Mouse (Mus musculus): ENCODE data around the gene Cbl.
A peak's percentile ranks its signal among the peaks of the same experiment; 100 is the strongest.

Cbl gene

GRCm38 (mm10) chr9:44233802-44234478, at the start of gene Cbl:
TSS of gene Cbl (minus strand) at chr9:44234049.
- DNase-seq (ENCODE audit: low spot score in 2 of 2), result peak; percentile 100

DNA sequence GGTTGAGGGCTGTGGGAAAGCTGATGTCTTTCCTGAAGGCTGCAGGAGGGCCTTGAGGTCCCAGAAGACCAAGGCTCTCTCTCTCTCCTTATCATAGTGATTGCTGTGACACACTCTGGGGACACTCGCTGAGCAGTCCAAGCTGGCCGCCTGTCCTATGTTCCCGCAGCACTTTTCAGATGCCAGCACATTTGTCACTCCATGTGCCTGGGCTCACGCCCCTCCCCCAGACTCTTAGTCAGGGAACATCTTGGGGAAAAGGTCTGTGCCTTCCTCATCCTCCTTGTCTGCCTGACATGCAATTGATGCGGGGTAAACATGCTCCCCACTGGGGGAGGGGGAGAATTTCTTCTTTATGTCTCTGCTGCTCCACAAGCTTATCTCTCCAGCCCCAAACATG, 49.3 kb upstream of the Cbl start:
- no peak for DNase-seq (ENCODE audit: low spot score in 2 of 2)

DNA sequence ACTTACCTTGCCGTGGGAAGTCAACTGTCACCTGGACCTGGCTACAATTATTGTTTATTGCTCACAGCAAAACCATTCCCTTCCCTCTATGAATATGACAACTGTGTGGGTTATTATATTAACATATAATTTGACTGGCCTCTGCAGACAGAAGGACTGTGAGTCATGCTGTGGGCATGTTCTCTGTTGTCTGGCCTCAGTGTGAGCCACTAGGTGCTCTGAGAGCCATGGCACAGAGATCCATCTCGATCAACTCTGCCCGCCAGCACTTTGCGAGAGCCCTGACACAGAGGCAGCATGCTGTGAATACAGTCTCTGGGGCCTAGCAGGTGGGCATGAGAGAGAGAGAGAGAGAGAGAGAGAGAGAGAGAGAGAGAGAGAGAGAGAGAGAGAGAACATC, 36.1 kb upstream of the Cbl start:
- no peak for DNase-seq (ENCODE audit: low spot score in 2 of 2)

- DNase-seq (ENCODE audit: low spot score in 2 of 2), result no peak
Observed at GRCm38 (mm10) chr9:44269077-44269476, 35.2 kb upstream of the Cbl start.

DNA sequence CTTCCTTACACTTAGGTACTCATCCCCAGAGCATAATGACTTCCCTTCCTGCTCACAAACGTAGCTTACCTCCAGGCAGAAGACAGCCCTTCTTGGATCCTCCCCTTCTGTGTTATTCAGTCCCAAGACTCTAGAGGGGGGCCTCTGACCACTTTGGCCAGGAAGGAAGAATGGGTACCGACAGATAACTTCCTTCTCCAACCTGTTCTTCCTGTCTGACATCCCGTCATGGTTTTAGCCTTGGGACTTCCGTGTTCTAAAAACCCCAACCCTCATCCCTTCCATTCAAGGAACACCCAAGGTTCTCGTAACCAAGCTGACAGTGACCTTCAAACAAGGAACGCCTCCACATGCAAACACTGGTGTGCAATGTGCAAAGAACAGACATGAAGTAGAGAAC, 34.6 kb upstream of the Cbl start, which contains the start of gene Nlrx1:
TSS of gene Nlrx1 (minus strand) at position 168 of the 400 bp plus-strand sequence.
- no peak for DNase-seq (ENCODE audit: low spot score in 2 of 2)

GRCm38 (mm10) chr9:44268027-44268360, 34.1 kb upstream of the Cbl start:
- peak; percentile 77 to 86 for DNase-seq (ENCODE audit: low spot score in 2 of 2)

GRCm38 (mm10) chr9:44267319-44268026, 33.6 kb upstream of the Cbl start:
- DNase-seq (ENCODE audit: low spot score in 2 of 2), result no peak

- no peak for DNase-seq (ENCODE audit: low spot score in 2 of 2)
Observed at GRCm38 (mm10) chr9:44266478-44267226, 32.8 kb upstream of the Cbl start.

DNA sequence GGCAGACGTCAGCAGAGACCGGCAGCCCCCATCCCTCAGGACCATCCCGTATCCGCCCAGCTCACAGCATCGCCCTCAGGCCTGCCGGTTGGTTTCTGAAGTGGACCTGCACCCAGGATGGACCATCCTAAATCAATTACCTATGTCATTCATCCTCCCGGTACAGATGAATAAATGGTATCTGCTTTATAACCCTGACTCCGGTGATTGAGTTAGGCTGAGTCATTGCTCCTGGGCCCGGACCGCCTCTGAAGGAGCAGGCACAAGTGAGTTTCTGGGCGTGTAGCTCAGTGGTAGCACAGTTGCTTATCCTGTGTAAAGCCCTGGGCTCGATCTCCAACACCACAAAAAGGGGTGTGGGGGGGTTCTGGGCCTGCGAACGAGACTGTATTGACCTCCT, 27.5 kb upstream of the Cbl start:
- no peak for DNase-seq (ENCODE audit: low spot score in 2 of 2)

DNA sequence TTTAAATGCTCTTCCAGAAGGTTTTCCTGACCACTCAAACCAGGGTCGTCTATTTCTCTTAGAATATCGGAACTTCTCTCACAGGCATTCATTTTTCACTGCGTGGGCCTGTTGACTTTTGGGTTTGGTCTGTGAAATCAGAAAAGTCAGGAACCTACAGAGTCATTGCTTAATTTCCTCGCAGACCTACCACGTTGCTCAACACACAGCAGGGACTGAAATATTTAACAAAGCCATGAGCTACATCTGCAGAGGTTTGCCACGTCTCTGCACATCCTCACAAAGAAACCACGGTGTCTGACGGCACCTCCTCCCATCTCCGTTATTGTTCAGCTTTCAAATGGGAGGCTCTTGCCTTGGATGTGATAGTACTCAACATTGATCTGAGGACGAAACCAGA, 25.2 kb upstream of the Cbl start:
- DNase-seq (ENCODE audit: low spot score in 2 of 2), result no peak

DNA sequence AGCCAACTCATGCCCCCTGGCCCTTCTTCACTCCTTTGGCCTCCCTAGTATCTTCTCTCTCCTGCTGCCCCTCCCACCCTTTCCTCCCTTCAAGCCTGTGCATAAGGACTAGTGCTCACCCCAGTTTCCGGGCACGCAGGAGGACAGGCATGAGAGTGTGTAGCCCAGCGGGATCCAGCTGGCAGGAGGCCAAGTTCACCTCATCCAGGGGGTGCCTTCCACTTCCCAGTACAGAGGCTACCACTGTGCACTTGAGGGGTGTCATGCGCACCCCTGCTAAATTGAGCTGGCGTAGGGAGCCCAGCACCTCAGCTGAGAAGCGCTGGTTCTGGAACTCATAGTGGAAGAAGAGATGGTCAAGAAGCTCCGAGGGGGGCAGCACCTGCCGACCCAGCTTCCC, 22.4 kb upstream of the Cbl start:
- DNase-seq (ENCODE audit: low spot score in 2 of 2), result no peak

GRCm38 (mm10) chr9:44255136-44255521, 21.3 kb upstream of the Cbl start:
- peak in 1 of 2 experiments; percentile 19 for DNase-seq (ENCODE audit: low spot score in 2 of 2)

DNA sequence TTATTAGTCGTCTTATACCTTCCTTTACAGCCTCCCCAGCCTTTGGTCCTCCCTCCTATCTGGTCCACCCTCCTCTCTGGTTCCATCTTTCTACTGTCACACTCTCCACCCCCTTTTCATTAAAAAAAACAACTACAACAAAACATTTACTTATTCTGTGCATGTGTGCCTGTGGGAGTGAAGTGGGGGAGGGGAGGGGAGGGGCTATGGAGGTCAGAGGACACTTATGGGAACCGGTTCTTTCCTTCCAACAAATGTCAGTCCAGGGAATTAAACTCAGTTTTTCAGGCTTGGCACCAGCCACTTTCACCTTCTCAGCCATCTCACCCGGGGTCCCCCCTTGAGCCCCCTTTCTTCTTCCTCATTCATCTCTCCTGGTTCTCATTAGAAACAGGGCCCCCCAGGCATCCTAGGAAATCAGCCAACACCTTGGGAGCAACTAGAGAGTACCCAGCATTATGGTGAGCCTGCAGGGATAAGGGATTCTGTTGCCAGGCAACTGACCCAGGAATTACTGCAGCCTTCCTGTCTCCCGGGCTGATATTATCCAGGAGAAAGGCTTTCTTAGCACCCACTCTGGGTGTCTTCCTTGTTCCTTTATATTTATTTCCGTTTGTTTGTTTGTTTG, 20.8 kb upstream of the Cbl start:
- no peak for DNase-seq (ENCODE audit: low spot score in 2 of 2)

- no peak for DNase-seq (ENCODE audit: low spot score in 2 of 2)
Observed at GRCm38 (mm10) chr9:44253441-44253840, 19.6 kb upstream of the Cbl start.

DNA sequence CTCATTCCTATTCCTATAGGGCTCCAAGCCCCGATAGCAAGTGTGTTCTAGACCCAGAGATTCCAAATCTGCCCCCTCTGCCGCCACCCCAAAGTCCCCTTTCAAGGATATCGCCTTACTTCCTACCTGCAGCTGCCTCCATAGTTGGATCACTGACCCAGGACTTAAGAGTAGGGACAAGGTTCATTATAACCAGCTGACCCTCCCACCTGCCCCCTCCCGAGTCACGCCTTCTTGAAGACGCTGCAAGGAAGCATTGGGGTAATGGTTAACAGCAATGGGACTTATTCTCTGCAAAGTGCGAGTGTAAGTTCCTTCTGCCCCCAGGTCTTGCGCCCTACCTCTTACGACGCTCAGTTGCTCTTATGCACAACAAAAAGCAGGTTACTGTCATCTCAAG, 17.5 kb upstream of the Cbl start, which contains the start of gene Pdzd3:
TSS of gene Pdzd3 (minus strand) at position 158 of the 400 bp plus-strand sequence.
- no peak for DNase-seq (ENCODE audit: low spot score in 2 of 2)

- DNase-seq (ENCODE audit: low spot score in 2 of 2), result no peak
Observed at GRCm38 (mm10) chr9:44250445-44250844, 16.6 kb upstream of the Cbl start.

DNA sequence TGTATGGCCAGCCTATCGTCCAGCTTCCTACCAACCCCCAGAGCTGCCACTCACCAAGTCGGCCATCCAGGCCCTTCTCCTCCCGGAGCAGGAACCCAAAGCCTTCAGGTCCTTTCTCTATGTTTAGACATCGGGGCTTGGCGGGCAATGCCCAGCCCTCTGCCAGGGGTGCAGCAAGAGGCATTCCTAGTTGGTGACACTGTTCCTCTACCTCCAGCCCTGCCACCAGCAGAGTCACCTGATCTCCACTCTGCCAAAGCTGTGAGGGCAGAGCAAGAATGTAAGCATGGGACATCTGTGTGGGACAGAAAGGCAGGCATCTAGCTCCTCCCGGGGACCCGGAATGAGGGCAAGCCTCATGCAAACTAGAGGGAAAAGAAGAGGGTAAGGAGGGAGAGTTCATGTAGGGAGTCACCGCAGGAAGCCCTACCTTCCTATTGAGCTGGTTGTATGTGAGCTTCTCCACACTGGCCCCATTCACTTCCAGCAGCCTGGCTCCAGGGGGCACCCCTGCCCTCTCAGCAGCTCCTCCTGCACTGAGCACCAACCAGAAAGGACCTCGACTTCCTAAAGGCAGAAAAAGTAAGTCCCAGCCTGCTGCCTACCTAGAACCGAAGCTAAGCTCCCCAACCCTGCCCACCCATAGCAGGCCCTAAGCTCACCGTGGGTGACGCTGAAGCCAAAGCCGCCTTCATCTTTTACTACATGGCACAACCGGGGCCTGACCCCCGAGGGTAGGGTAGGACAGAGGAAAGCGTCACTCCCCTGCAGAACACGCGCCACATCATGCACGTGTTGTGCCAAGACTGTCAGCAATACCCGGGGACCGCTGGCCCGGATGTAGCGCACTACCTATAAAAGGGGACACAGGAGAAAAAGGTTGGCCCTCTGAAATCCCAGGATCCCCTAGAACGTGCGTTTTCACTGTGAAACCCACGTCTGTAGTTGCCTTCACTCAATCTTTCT, 15.6 kb upstream of the Cbl start:
- peak in 1 of 2 experiments; percentile 44 for DNase-seq (ENCODE audit: low spot score in 2 of 2)

GRCm38 (mm10) chr9:44247907-44248306, 14.1 kb upstream of the Cbl start:
- no peak for DNase-seq (ENCODE audit: low spot score in 2 of 2)

- no peak for DNase-seq (ENCODE audit: low spot score in 2 of 2)
Observed at GRCm38 (mm10) chr9:44243621-44244020, 9.8 kb upstream of the Cbl start.

DNA sequence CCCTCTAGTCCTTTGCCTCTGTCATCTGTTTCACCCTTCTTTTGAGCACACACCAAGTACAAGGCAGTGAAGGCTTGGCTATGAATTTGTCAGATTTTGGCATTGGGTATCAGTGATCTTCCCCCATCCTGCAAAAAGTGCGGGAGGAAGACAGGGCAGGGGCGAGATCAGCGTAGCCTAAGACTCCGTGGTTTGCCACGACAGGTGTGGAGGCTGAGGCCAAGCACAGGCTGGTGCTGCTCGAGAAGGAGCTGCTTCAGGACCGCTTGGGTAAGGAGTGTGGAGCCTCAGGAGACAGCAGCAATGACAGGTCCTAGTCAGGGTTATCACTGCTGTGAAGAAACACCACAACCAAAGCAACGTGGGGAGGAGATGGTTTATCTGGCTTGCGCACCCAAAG, 7.6 kb upstream of the Cbl start:
- no peak for DNase-seq (ENCODE audit: low spot score in 2 of 2)

- no peak for DNase-seq (ENCODE audit: low spot score in 2 of 2)
Observed at GRCm38 (mm10) chr9:44240911-44241310, 7.1 kb upstream of the Cbl start.

Data from cerebellum, postnatal 4 days (tissue).